Mouse (Mus musculus): ENCODE data around the gene Xpo6.

Xpo6 gene

DNA sequence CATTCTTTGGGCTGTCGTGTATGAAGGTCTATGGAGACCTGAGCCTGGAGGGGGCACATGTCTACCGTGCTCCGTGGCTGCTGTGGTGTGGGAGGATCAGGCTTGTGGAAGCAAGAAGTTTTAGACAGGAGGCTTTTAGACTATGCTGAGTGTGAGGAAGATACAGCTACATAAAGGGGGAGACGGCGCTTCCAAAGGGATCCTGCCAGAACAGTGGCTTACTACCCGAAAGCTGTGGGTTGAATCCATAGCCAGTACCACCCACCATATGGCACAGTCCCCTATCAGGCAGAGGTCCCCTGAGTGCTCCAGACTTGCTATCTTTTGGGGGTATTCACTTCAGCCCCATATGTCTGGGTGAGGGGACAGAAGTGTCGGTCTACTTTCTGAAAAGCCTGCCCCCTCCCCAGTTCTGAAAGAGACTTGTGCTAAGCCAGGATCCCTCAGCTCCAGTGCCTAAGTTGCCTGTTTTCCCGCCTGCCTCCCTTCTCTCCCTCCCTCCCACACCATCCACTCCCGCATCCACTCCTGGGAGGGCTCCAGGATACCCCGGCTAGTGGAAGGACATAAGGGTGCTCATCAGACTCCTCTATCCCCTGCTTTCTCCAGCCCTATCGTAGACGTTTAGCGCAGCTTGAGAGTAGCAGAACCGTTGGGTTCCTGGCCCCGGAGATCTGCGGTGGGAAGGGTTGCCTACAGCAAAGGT is 119.2 kb downstream of the Xpo6 start:
- no peak for DNase-seq (ENCODE audit: low spot score in 2 of 2)

GRCm38 (mm10) chr7:126076935-126077334 is 123.4 kb downstream of the Xpo6 start:
- no peak for DNase-seq (ENCODE audit: low spot score in 2 of 2)

DNA sequence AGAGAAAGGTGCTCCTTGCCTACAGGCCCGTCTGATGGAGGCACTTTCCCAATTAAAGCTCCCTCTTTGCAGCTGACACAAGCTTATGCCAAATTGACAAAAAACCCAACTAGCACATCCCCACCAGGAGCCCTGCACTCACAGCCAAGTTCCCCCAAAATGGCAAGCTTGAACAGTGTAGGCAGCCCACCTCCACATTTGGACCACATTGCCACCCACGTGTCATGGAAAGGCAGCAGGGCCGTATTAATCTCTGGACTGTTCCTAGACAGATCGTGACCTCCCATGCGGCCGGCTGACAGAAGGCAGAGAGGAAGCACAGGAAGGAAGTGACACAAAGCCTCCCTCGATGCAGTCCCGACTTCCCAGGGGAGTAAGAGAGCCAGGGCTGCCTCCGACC is 125.2 kb downstream of the Xpo6 start:
- no peak for DNase-seq (ENCODE audit: low spot score in 2 of 2)

DNA sequence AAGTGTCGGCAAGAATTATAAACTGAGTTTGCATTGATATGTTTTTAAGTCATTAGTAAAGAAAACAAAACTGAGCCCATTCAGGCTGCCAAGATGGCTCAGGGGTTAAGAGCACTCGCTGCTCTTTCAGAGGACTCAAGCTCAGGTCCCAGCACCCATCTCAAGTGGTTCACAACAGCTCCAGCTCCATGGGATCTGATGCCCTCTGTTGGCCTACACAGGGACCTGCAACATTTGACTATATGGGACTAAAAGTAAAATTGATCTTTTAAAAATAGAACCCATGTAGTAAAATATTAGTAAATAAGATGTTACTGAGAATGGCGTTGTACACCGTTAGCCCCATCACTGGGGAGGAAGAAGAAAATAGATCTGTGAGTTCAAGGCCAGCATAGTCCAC is 130.0 kb downstream of the Xpo6 start:
- DNase-seq (ENCODE audit: low spot score in 2 of 2): no peak

GRCm38 (mm10) chr7:126066777-126067176 is 133.5 kb downstream of the Xpo6 start:
- DNase-seq (ENCODE audit: low spot score in 2 of 2): peak; percentile 40 to 61

GRCm38 (mm10) chr7:126065243-126065876 is 134.9 kb downstream of the Xpo6 start:
- no peak for DNase-seq (ENCODE audit: low spot score in 2 of 2)

DNA sequence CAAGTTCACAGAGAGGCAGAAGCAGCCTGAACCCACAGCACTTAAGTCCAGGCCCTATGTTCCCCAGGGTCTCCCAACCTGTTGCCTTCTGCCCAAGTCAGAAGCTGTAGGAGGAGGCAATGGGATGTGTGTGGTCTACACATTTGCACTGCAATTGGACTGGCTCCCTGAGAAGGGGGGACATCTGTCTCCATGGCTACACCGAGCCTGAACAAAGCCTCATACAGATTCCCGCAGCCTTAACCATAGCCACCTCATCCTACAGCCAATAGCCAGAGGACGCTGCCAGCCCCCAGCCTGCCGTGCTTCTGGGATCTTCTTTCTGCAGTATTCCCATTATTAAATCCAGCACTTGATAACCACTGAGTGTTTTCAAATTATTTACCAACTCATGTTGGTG is 138.1 kb downstream of the Xpo6 start:
- DNase-seq (ENCODE audit: low spot score in 2 of 2): no peak

DNA sequence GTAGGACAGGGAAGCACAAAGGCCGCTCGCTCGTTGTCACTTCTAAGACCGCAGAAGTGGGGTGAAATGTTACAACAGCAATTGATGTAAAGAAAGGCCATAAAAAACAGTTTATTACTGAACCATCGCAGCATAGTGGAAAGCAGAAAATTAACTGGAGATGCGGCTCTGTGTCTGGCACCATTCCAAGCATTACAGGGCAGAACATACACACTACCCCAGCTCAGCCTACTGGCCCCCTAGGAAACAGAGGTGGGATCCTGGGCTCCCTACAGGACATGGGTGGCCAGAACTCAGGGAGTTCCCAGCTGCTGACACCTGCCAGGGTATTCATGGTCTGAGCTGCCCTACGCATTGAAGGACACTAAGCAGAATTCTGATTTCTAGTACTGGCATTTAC is 141.4 kb downstream of the Xpo6 start:
- DNase-seq (ENCODE audit: low spot score in 2 of 2): no peak

GRCm38 (mm10) chr7:126057332-126057914 is 142.9 kb downstream of the Xpo6 start:
- no peak for DNase-seq (ENCODE audit: low spot score in 2 of 2)

GRCm38 (mm10) chr7:126054574-126054973 is 145.7 kb downstream of the Xpo6 start:
- no peak for DNase-seq (ENCODE audit: low spot score in 2 of 2)

- no peak for DNase-seq (ENCODE audit: low spot score in 2 of 2)
Measured at GRCm38 (mm10) chr7:126053618-126054017, 146.7 kb downstream of the Xpo6 start.

GRCm38 (mm10) chr7:126051910-126052309 is 148.4 kb downstream of the Xpo6 start:
- no peak for DNase-seq (ENCODE audit: low spot score in 2 of 2)
